Mouse (Mus musculus) large intestine, adult 2 months (tissue): ENCODE measurements at regions not wholly inside any gene's neighbourhood (a gene's known extent, or its start where the extent isn't known, plus 50 kb on each side); places are given as distances from the start of the nearest gene placed in this dataset.

Experiments
- DNase-seq: peaks from one replicate; pipeline ENCODE4 v3.0.0-alpha.2; 2012; ENCODE audit warnings: low read depth, low spot score
- WGBS: fragments of 180-500 bp; shearing (Covaris S2); methylation state at CpG from one replicate; pipeline ENCODE4 v1.1.7; 2018; 5-methylcytosine and 5-hydroxymethylcytosine counted together

DNA sequence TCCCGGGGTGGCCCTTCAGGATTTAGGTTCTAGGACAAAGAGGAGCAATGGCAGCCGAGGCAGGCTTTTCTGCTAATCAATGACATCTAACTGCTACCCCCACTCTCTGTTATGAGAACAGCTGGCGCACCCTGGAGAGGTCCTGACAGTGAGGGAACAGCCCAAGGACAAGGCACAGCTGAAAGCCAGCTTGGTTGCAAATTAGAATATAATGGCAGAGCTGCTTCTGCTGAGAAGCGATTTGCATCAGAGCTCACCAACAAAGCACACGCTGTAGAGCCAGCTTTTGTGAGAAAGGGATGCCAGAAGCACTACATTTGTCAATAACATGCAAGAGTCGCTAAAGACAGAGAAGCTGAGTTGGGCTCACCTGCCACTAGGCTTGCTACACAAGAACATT lies 159.5 kb upstream of the Rgmb start:
- WGBS = 61% methylated on average over 6 of the region's 6 CpGs
- no peak for DNase-seq

DNA sequence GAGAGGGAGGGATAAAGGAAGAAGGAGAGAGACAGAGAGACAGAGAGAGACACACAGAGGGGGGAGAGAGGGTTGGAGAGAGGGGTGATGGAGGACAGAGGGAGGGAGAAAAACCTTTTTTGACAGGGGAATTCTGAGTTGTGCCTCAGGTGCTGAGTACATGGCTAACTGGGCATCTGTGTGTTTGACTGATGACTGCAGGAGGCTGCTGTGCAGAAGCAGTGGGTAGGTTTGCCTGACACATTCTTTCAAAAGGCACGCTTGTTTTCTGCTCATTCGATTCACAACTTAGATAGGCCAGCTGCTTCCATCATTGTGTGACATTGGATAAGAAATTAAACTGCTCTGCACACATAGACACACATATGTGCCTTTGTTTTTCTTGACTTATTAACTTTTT lies 150.7 kb upstream of the Rgmb start:
- 73% methylated on average over 2 of the region's 2 CpGs for WGBS
- DNase-seq = no peak

DNA sequence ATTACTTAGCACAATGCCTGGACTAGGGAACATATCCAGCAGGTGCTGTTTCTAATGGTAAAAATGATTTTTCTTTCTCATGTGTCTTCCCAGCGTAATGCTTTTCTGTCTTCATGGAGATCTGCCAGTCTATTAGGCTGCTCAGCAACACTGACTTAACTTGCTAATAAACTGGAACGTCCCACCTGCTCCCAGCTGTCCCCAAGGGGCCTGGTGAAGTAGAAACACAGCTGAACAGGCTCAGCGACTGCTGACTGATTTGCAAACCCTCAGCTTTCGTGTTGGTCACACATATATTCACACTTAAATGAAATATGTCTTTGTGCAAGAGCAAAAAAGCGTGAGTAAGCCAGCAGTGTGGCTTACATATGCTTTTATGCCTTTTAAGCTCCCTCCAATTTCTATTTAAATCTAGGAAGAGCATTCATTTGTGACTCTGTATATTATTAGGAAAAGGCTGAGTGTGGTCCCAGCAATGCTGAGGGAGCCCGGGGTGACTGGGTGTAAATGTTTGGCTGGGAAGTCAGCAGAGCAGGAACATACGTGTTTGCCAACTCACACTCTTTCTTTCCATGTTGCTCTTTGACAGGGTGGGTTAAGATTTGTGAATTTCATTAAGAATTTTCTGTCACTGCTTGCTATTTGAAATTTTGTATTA lies 146.7 kb upstream of the Rgmb start:
- WGBS = 69% methylated on average over 7 of the region's 7 CpGs
- DNase-seq = no peak

DNA sequence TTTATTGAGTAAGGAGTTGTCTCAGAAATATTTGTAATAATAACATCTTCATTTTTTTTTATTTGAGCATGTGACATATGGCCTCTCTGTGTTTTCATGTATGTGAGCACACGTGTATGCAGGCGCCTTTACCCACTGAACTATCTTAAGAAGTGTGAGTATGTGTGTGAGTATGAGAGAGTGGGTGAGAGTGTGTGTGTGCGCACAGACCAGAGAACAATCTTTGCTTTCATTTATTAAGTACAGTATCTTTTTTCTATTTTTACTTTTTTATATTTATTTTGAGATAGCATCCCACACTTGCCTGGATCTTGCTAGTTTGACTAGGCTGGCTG lies 140.5 kb upstream of the Rgmb start:
- WGBS = 86% methylated on average over 3 of the region's 3 CpGs
- DNase-seq = no peak

DNA sequence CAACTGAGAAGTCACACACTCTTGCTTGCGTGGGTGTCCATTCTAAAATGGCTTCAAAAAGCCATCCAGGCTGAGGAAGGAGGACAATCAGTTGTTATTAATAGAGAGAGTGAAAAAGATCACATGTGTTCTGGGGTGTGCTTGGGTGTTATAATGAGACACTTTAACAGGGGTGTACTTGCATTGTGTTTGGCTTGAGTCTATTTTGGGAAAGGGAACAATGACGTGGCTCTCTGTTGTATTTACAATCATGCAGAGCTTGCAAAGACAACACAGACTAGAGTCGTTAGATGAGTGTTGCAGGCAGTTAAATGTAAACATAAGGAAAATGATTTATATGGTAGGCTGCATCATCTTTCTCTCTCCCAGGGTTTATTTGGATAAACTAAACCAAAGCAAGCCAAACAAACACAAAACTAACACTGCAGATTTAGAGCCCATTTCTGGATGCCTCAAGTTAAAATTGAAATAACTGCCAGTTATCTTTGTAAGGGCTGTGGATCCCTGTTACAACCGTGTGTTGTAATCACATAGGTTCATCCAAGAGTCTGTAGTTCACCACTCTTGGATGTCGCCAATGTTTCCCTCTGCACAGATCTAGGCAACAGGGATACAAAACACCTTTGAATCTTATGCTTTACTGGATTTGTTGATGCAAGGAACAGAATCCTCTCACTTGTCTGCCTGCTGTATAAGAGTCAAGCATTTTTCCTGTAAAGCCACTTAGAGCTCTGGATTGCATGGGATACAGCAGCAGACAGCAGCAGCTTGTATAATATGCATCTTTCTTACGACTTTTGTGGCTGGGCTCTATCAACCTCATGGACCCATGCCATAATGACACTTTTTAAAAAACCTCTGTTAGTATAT lies 139.9 kb upstream of the Rgmb start:
- 40% methylated on average over 6 of the region's 6 CpGs for WGBS
- no peak for DNase-seq

DNA sequence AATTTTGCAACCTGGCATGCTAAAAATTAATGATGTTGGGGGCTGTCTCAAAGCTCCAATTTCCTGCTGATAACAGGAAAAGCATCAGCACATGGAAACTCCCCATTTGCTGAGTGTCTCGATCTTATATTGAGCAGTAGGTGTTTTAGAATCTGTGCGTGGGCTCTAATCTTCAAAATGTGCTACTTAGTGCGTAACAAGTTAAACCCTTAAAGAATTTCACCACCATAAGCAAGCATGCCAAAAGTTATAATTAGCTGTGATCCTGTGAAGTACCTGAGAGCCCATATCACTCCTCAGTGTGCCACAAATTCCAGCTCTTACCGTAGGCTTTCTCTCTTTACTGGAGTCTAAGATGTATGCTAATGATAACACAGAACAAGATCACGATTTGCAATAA lies 137.5 kb upstream of the Rgmb start:
- DNase-seq = no peak
- WGBS = 93% methylated on average over 5 of the region's 5 CpGs

DNA sequence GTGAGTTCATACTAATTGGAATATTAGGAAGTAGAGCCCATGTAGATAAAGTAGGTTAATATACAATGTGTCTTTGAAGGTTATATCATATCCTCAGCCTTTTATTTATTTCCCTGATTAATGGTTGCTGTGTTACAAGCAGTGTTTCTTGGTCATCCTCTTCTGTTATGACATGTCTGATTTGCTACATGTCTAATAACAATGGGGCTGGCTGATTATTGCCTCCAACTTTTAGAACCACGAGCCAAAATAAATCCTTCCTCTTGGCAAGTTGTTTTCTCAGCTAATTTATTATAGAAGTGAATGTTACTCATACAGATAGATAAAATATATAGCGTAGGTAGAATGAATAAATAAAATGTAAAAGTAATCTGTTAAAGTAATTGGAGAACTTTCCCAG lies 124.8 kb upstream of the Rgmb start:
- WGBS = 68% methylated on average over 2 of the region's 2 CpGs

DNA sequence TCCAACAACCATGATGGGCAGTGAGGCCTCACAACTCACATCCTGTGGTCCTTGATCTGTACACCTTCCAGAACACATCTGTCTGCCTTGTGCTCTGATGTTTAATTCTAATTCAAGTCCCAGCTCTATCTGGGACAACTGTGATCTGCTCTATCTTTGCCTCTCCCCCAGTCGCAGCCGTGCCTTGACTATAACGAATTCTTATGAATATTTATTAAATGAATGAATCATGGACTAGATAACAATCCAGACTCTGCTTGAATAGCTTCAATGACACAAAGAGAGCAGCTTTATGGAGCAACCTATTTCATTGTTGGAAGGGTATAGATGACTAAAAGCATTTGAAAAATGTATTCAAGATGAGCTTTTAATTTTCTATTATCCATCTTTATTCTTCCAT lies 120.8 kb upstream of the Rgmb start:
- DNase-seq = no peak
- WGBS = 92% methylated on average over 3 of the region's 3 CpGs

More for the DNA sequence above, 124.8 kb upstream of the Rgmb start:
- no peak for DNase-seq

DNA sequence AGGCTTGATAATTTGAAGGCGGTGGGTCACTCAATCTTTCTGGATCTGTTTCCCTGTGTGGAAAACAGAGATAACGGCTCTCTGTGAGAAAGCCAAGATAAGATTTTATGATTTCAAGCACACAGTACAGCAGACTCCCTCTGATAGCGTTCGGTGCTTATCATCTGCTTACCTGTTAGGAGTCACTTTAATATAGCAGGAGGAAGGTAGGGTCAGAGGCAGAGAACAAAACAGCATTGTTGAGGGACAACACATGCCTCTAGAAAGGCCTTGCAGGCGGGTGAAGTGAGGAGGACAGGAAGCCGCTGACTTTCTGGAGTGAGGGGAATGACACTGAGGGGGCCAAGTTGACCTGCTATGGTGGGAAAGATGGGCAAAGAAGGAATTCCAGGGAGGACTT lies 118.9 kb upstream of the Rgmb start:
- 29% methylated on average over 6 of the region's 6 CpGs for WGBS
- no peak for DNase-seq

DNA sequence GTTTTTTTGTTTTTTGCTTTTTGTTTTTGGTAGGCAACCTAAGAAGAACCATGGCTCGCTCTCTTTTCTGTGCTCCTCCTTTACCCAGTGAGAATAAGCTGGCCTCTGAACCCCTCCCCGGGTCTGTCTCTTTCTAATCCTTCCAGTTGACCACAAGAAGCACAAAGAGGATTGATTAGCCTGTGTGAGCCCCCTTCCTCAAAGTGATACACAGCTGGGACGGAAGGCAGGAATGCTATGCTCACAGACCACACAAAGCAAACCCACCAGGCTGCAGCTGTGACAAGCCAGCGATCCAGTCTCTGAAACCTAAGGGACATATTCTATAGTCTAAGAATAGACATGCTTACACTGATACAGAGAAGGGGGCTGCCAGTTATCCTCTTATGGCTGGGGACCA lies 111.5 kb upstream of the Rgmb start:
- 83% methylated on average over 4 of the region's 4 CpGs for WGBS
- no peak for DNase-seq

DNA sequence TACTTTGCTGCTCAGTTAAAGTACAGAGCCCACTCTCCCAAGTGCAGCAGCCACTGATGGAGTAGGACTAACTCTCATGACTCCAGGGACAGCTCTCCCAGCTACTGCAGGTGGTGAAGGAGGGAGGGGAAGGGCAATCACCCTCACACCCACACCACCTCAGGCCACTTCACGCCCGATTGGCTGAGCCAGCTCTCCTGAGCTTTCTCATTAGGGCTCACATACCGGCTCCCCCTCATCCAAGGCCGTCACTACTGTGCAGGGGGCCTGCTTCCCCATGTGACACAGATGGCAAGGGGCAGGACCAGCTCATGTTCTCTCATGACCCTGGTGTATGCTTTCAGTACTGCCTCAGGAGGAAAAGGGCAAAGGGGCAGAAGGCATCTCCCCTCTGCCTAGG lies 87.8 kb upstream of the Rgmb start:
- no peak for DNase-seq
- 62% methylated on average over 4 of the region's 4 CpGs for WGBS

DNA sequence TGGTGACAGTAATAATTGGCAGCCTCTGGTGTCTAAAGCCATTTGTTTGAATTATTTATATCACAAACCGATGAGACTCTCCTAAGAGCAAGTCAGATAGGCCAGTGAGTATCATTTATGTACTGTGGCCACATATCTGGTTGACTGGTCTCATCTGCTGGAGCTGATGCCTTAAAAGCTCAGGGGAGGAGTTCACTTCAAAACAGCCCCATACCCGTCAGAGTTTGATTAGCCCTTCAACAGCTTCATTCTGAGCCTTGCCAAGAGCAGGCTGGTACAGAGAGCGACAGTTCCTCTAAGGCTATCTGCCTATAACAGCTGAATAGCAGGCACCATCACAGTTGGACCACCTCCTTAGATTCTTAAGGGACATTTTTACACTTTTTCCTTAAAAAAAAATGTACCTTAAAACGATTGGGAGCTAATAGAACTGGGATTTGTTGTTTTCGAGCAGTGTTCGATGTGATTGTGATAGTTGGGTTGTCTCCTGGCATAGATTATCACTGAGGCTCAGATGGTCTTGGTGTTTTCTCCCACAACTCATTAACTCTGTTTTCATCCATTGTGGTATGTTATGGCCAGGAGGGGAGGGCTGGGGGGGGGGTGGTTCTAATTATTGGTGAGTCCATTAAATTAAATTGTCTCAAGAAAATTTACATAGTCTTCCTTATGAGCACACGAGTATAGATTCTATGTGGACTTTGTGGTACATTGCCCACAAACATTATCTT lies 68.0 kb upstream of the Rgmb start:
- WGBS = 80% methylated on average over 7 of the region's 7 CpGs
- no peak for DNase-seq

DNA sequence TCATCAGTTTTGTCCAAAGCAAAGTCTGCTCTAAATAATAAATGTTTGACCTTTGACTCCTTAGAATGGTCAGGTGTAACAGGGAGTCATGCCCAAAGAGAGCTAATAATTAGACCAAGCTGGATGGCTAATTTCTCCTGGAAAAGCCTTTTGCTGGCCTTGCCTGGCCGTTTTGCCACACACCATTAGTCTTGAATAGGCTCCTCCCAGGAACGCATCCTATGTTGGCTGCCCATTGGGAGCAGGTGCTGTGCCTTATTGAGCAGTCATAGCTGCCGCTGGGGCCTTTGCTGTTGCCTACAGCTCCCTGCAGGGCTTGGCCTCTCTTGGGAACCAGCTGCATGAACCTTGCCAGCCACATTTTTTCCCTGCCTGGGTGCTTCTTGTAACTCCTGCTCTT lies 65.1 kb upstream of the Rgmb start:
- 80% methylated on average over 3 of the region's 3 CpGs for WGBS
- DNase-seq = no peak

DNA sequence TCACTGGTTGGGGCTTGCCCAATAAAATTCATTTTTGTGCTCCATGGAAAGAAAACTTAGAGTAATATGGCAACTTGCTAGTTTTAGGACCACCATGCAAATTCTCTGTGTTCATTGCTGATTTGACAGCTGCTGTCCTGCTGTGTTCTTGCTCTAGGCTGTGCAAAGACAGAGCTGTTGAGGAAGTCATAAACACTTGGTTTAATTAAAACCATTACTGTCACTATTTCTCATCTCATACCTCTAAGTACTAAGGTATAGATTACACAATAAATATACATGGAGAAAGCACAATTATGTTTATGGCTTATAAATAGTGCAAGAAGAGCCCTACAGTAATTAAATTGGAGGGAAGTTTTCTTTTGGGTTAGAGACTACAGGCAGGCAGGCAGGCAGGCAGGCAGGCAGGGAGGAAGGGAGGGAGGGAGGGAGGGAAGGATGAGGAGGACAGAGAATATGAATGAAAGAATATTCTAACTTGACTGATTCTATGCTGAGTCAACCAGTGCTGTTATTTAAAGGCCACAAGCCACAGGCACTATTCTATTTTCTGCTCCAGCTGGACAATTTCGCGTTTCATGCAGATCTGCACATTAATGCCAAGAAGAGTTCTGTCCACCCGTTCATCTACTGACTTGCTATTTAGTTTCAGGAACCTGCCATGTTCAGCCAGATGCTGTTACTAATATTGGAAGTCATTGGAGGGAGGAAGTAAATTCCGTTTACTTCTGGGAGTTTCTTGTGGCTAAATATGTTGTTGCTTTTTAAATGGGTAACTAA lies 61.2 kb upstream of the Rgmb start:
- no peak for DNase-seq
- 76% methylated on average over 4 of the region's 4 CpGs for WGBS

DNA sequence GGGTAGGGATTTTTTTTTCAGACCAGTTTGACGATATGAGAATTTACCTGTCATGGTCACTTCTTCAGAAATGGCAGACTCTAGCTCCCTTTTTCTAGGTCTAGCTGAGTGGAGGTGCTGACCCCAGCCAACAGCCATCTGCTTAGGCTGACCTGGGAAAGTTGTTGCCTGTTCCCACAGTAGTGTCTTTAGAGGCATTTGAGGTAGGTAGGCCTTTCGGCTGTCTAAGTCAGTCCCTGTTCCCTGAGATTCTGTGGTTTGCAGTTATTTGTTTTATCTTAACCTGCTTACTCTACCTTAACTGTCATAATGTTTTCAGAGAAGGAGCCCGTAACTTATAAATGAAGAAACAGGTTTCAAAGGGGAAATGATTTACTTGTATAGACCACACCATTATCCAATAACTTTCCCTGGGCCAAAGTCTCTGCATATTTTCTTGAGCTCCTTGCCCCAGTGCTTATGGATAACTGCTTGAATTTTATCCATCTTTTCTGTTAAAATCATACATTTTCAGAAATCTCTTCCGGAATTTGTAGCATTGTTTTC lies 59.8 kb upstream of the Rgmb start:
- DNase-seq = no peak
- WGBS = 85% methylated on average over 4 of the region's 4 CpGs

DNA sequence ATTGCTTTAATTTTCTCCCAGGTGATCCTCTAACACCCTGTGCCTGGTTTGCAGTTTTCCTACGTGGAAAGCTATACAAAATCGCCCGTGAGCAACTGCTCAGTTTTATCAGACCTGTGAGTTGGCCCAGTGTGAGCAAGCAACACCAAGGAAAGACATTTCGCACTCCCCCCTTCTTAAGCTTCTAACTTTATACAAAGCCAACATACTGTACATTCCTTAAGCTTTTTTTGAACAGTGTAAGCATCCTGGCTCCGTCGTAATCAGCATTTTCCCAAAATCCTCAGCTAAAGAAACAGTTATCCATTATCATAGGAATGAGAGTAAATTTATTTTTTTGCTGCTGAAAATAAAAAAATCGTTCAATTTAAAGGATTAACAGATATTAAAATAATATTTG lies 52.0 kb upstream of the Rgmb start:
- no peak for DNase-seq
- WGBS = 75% methylated on average over 7 of the region's 7 CpGs

DNA sequence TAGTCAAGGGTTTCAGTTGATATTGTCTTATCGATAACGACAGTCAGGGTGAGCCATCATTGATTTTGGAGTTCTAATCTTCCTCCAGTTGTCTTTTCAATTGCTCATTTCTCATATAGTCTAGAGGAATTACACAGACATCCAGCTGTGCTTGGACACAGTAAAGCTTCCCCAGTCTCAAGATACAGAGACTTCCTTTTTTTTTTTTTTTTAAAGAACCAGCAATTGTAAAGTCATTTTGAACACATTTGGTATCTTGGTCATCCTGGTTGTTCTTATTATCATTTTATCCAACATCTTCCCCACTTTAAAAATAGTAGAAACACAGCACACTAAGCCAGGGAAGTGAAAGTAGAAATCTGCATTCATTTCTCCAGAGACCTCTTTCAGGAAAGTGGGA lies 51.4 kb upstream of the Rgmb start:
- DNase-seq = no peak
- WGBS = 96% methylated on average over 2 of the region's 2 CpGs
